Mouse (Mus musculus): ENCODE measurements around the gene Npm1.

Gene Npm1

DNA sequence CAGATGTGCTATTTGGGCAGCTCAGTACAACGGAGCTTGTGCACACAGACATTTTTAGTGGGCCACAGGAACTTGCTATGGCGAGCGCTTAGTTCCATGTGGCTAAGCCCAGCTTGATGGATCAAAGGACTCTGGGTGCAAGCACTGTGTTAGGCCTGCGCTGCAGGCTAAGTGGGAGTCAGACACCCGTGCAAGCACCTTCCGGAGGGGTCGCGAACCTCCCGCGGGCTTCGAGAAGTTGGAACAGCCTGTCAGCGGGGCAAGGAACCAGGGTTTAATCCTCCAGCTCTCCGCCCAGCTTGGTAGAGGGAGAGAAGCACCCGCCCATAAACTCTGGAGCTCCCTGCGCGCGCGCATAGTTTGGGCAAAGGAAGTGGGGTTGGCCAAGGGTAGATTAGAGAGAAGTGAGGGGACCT lies 17.7 kb upstream of the Npm1 start:
- in situ Hi-C loops (cut with MboI, MseI), result no loop called here

DNA sequence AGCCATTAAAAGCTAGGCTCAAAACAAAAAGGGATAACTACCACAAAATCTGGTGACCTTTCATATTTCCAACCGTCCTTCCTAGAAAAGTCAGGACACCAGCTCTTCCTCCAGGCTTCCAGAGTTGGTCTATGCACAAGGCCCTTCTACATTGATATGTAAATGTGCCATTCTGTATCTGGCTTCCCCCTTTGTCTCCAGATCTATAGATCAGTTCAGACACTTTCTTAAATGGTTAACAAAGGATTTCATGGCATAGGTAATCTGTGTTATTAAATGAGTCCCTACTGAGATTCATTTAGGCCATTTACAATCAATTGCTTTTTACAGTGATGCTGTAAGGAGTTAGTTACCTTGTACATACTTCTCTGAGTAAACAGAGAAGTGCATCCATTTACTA lies 16.8 kb upstream of the Npm1 start:
- in situ Hi-C loops (cut with MboI, MseI), result loop anchor here (5.0 kb wide), 1 partner anchor 432 kb away; no protein-coding TSS in a partner anchor

DNA sequence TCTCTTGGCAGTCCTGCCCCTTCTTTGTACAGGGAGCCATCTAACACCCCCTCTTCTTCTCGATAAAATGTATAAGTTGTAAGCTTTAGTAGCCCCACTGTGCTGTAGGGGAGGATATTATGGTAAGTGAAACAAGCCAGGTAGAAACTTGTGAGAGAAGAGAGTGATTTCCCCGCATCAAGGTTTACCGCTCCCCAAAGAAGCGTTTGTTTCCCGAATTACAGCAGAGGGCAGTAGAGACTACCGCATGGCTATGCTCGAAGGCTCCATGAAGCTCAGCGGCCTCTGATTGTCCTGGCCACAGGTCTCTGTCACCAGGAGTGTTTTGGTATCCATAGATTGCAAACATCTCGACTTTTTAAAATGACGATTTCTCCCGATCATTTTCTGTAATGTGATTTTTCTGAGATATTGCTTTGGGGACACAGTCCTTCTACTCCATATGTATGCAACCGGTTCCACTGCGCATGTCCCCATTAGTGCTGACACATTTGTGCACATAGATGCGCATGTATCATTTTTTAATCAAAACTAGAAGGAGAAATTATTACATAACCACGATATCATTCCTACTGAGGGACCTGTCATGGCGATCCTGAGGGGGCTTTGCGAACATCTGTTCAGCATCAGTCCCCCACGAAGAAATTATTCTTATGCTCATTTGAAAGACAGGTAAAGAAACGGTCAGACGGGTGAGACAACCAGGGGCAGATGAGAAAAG lies 13.7 kb upstream of the Npm1 start:
- in situ Hi-C loops (cut with MboI, MseI), result loop anchor here (5.0 kb wide), 1 partner anchor 436 kb away; no protein-coding TSS in a partner anchor

DNA sequence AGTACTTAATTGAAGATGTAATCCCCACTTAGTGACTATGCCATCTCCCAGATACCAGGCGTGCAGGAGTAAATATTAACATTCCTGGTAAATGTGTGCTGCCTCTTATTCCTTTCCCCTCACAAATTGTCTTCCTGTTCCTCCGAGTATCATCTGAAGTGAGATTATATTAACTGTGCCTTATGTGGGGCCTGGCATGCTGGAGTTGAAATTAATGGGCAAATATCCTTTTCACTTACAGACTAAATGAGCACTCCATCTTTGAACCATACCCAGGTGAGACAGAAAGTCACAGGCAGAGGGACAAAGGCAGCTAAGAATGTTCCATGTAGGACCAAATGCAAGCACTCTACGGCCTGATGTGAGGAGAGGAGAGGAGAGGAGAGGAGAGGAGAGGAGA lies 12.8 kb upstream of the Npm1 start:
- in situ Hi-C loops (cut with MboI, MseI), result loop anchor here (5.0 kb wide), 1 partner anchor 437 kb away; no protein-coding TSS in a partner anchor

DNA sequence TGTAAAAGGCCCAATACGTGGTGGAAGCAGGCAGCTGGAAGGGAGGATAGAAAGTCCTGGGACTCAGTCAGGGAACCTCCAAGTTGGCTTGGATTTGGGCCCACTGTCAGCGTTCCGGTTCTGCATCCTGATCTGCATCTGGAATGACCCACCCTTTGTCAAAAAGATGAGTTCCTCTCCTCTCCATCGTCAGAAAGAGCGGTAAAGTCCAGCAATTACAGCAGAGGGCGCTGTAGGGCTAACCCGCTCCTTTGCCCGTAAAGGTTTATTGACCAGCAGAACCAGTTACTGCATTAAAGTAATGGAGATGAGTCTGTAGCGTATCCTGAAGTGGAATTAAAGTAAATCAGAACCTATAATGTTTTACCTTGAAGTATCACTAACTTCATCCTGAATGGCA lies 7.5 kb upstream of the Npm1 start:
- in situ Hi-C loops (cut with MboI, MseI), result loop anchor here (5.0 kb wide), 1 partner anchor 127 kb away; no protein-coding TSS in a partner anchor

DNA sequence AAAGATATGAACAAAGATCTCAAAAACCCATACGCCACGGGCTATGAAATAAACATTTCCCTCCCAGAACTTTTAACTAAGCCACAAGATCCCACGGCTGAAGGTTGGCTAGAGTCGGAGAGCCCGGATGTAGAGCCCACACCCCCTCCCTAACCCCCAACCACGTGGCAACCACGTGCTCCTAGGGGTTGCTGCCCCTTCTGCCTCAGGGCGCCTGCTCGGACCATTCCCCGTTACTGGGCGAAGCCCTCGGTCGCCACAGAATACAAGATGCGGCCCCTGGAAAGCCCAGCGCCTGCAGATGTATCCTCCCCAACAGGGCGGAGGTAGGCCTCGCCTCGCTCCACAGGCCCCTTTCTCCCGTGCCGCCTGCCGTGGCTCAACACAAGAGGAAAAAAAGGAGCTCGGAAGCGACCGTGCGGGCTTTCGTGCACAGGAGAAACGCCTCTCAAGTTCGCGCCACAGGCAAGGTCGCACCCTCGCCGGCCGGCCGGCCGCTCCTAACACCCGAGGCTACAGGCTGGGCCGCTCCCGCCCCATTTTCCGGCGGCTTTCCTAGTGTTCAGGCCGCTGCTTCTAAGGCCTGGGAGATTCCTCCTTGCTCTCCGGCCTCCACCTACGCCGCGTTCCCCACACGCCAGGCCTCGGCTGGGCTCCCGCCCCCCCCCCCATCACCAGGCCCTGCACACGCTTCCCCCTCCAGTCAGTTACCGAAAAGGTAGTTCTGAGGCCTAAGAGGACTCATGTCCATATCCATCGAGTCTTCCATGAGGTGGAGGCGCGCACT lies 602 bp downstream of the Npm1 start:
- in situ Hi-C loops (cut with MboI, MseI), result loop anchor here (10.0 kb wide), 1 partner anchor 1148 kb away; no protein-coding TSS in a partner anchor

DNA sequence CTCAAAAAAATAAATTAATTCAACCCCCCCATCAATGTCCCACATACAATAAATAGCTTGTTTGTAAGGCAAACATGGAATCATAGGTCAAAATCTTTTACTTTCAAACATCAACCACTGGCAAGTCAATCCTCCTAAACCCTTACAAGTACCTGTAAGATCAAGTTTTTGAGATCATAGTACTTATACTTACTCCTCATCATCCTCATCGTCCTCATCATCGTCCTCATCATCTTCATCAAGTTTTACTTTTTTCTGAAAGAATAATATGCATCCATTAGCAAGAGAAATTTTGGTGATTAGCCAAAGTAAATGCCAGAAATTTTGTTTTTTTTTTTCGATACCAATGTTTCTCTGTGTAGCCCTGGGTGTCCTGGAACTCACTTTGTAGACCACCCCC lies 3.3 kb downstream of the Npm1 start:
- in situ Hi-C loops (cut with MboI, MseI), result loop anchor here (10.0 kb wide), 1 partner anchor 1145 kb away; no protein-coding TSS in a partner anchor

DNA sequence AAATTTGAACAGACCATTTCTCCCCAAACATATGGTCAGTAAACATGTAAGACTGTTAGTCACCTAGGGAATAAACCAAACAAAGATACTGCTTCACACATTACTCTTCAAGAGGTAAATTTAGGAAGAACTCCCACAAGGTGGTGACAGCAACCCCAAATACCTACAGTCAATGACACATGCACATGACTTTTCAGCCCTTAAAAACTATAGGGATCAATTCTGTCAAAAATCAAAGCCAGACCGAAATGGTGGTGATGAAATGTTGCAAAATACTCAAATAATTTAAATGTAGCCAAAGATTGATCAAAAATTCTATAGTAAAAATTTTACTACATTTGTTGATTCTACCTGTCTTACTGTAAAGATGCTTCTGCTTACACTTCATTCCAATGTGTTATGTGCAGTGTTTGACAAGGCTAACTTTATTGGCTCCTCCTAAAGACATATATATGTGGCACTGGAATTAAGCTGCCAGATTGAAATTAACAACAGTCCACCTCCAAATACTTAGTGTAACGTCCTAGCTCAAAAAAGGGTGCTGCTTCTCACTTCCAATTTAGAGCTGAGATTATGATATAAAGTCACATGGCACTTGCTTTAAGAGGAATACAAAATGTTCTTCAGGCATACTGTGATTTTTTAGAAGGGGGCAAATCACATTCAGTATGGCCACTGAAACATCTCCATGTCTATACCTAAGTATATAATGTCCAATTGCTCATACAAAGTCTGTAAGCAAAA lies 5.4 kb downstream of the Npm1 start:
- in situ Hi-C loops (cut with MboI, MseI), result no loop called here

DNA sequence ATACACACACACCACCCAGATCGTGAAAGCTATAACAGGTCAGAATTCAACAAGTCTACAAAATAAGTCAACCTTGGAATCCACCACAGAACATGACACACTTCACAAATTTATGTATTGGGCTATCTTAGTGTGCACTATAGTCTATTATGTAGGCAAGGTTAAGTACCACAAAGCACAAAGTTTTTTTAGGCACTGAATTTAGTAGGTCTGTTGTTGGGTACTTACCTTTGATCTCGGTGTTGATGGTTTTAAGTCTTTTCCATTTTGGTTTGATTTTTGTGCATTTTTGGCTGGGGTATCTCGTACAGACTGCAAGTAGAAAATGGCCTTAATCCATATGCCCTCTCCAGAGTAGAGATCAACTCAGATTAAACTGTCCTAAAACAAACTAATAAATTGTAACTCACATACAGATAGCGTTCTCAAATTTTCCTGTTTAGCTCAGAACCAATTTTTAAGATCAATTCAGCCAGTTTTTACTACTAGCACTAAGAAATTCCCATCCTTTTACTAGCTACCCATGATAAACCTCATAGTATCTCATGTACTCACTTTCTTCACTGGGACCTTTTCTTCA lies 6.5 kb downstream of the Npm1 start:
- in situ Hi-C loops (cut with MboI, MseI), result no loop called here

DNA sequence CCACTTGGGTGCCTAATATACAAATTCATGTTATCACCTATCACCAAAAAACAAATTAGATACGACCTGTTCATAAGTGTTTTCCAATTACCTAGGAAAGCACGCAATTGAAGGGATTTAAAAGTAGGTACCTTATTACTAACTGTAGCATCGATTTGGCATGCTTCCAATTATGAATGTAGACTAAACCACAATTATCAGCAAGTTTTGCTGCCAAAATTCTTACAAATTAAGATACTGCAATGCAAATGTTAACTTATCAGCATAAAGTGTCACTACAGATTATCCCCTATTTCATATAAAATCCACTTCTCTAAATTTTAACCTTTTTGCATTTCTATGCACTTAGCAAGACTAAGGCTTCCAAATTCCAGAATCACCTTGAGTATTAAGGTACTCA lies 8.5 kb downstream of the Npm1 start:
- in situ Hi-C loops (cut with MboI, MseI), result no loop called here

DNA sequence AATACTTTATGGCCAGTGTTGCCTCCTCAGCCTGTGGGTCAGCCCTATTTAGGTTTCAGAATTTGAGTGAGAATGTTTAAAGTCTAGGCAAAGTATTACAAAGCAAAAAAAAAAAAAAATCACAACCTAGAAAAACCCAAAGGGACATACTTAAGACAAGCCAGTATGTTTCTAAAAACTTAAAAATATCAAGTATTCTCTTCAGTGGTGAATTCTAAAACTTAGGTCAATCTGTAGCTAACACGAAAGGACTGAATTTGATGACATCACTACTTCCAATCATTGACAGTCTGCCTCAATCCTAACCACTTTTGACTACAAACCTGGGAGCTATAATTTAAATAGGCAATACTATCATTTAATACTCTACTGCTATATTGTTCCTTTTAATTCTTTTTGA lies 10.0 kb downstream of the Npm1 start:
- in situ Hi-C loops (cut with MboI, MseI), result no loop called here

DNA sequence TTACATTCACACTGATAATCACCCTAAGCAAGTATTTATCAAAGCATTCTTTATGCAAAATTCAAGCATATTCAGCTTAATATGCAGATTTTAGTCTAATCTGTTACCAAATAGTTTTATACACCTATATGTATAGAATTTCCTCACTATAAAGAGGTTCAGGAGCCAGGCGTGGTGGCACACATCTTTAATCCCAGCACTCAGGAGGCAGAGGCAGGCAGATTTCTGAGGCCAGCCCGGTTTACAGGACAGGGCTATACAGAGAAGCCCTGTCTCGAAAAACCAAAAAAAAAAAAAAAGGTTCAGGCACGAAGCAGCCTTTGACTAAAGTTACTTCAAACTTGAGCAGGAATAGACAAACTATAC lies 11.2 kb downstream of the Npm1 start:
- in situ Hi-C loops (cut with MboI, MseI), result no loop called here

DNA sequence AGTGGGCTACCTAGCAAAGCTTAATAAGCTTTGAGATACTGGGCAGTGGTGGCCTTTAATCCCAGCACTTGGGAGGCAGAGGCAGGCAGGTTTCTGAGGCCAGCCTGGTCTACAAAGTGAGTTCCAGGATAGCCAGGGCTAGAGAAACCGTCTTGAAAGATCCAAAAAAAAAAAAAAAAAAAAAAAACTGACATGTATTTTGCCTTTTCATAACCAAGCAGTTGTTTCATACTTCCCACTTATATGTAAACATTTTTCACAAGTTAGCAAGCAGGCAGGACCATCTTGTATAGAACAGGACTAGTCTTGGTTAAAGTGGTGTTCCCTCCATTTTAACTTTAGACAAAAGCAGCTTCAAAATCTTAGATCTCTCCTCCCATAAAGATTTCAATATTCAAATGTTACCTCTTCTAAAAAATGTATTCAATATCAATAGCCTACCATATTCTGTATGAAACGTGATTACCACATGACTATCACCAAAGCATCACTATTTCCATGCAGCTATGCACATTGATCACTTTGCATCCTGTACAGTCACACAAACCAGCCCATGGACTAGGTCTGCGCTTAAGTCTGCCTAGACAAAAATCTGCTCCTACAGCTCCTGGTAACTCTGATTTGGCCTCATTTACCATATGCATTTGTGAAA lies 11.8 kb downstream of the Npm1 start:
- in situ Hi-C loops (cut with MboI, MseI), result no loop called here

DNA sequence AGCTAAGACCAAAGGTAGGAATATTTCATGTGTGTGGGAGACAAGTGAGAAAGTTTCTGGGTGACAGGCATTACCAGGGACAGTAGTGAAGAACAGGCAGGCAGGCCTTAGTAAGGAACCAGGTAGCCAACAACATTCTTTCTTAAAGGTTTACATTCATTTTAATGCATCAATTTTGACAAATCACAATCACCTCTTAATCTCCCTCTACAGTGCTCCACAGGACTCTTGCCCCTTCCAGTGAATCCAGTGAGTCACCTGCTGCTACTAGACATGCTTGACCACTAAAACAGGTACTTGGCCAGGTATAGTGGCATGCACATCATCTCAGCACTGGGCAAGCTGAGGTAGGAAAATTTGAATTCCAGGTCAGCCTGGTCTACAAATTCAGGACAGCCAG lies 12.6 kb downstream of the Npm1 start:
- in situ Hi-C loops (cut with MboI, MseI), result no loop called here

DNA sequence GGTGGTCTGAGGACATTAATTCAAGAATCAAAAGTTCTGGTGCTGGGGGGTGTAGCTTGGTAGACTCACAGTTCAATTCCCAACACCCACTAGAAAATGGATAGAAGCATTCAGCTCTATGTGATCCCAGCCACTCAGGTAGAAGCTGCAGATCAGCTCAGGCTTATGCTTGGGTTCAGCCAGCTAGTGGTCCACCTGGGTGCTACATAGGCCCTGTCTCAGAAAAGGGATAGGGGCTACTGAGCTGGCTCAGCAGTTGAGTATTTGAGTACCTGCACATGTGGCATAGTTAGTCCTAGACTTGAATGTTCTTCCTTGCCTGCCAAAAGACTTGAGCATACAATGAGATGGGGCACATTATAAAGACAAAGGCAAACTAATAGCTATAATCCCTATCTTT lies 13.6 kb downstream of the Npm1 start:
- in situ Hi-C loops (cut with MboI, MseI), result loop anchor here (25.0 kb wide), 1 partner anchor 537 kb away; no protein-coding TSS in a partner anchor

DNA sequence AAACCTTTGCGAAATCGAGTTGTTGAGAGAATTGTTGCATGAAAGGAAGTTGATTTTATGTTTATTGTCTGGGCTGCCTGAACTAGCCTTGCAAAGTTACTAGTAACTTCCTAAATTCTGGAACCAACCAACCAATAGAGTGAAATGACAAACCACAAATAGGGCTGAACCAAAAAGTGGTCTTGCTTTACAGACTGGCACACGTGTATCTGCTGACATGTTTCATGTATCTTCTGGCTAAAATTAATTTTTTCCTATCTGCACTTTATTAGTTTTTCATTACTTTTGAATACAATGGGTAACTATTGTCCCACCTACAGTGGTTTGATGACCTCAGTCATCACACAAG lies 13.9 kb downstream of the Npm1 start:
- in situ Hi-C loops (cut with MboI, MseI), result loop anchor here (25.0 kb wide), 1 partner anchor 537 kb away; no protein-coding TSS in a partner anchor

DNA sequence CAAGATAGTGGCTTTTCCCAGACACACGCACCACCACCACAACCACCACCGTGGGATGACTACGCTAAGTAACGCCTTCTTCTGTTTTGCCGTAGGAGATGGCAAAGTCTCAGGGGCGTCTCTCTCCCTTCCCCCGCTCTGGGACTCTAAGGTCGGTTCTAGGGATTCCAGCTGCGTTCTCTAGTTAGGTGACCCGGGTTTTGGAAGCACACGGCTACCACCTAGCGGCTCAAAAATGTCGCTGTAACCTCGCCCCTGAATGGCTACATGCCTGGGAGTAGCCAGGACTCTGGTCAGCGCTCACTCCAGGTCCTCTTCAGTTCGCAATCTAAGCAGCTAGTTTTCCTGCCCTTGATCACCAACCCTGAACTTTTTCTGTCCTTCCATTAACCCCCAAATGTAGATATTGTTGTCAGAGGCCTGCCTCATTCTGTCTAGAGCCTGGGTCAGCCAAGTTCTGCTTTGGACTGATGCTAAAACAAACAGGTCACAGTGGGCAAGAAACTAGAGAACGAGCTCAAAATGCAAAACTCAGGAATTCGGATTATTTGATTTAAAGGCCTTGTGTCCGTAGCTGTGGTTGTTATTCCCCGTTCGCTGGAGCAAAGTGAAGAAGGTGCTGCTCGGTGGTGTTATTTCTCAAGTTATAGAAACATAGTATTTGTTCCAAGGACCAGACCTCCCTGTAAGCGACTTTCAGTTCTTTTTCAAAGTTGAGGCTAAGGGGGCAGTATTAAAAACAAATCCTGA lies 14.5 kb downstream of the Npm1 start:
- in situ Hi-C loops (cut with MboI, MseI), result loop anchor here (25.0 kb wide), 1 partner anchor 536 kb away; no protein-coding TSS in a partner anchor

DNA sequence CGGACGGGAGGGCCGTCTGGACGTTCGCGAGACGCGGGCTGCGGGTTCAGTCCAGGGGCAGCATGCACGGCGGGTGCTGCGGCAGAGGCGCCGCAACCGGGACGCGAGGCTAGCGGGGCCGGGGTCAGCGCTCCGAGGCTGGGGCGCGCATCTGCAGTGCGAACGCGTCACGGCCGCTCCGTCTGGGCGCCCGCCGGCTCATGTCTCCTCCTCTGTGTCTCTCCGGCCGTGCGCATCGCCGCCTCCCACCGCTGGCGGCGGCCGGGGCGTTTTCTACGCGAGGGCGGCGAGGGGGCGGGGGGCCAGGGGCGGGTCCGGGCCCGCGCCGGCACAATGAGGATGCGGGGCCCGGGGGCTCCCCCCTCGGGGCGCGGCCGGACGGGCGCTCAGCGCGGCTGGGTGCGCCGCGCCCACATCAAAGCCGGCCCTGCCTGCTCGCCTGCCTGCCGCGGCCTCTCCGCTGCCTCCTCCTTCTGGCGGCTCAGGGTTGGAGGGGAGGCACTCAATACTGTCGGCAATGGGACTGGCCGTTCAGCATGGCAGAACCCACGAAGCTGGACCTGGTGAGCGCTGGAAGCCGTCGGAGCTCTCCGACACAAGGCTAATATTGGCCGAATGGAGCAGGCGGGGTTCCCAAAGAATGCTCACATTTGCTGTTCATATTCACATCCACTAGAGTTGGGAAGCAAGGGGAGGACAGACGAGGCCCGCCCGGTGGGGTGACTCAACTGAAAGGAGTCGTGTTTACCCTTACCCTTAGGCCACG lies 15.3 kb downstream of the Npm1 start:
- in situ Hi-C loops (cut with MboI, MseI), result loop anchor here (25.0 kb wide), 1 partner anchor 535 kb away; no protein-coding TSS in a partner anchor

DNA sequence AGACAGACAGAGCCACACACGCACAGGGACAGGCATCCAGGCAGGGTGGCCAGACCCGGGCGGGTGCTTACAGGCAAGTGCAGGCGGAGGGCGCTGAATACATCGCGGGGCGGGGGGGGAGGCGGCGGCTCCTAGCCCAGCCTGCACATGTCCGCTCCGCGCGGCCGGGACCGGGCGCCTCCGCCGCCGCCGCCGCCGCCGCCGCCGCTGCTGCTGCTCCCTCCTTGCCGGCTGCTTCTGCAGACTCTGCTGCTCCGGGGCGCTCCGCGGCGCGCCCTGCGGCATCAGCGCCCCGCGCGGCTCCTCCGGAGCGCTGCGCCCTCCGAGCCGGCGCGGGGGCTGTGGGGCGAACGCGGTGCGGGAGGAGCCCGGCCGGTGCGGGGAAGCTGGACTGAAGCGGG lies 15.8 kb downstream of the Npm1 start, which contains the start of gene Fgf18:
Fgf18 (minus strand) TSS at position 230 of the 401 bp plus-strand sequence.
- in situ Hi-C loops (cut with MboI, MseI), result loop anchor here (25.0 kb wide), 1 partner anchor 535 kb away; no protein-coding TSS in a partner anchor
